Mouse (Mus musculus) thymus, adult 2 months (tissue): ENCODE measurements around the gene Dnase1l3.

Experiments used
- CTCF ChIP-seq: fragments of 200-500 bp; IDR thresholded peaks from 2 replicates; pipeline ENCODE4 v1.5.1; 2012; ENCODE audit warnings: mild to moderate bottlenecking, control low read depth, low read length, moderate library complexity, borderline replicate concordance; ENCODE audit not compliant: control insufficient read depth, poor library complexity, insufficient read depth; ENCODE audit errors: extremely low read depth
- POLR2A ChIP-seq: fragments of 200-500 bp; IDR thresholded peaks from 2 replicates; pipeline ENCODE4 v1.6.1; 2012; ENCODE audit warnings: mild to moderate bottlenecking, low read length, control low read depth, moderate library complexity; ENCODE audit not compliant: control insufficient read depth, poor library complexity, insufficient read depth; ENCODE audit errors: extremely low read depth

DNA sequence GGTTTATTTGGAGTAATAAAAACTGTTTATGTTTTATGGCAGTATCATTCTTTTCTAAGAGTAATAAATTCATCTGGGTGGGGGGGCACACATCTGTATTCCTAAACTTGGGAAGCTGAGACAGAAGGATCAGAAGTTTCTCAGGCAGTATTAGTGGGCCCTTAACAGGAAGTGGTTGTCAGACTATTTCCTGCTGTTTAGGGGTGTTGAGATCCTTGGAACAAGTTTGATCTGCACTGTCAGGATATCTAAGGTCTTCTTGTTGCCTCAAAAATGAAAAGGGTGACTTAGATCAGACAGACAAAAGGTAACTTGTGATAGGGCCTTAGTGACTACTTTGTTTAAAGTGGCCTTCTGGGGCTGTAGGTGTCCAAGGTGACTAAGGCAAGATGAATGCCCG lies 16.2 kb downstream of the Dnase1l3 start:
- TF ChIP-seq POLR2A (no peak), CTCF (no peak)
